Mouse (Mus musculus) brain, embryonic 14.5 days (tissue): Measurements from ENCODE around the gene Iqsec2.

Experiments
- CTCF ChIP-seq: fragments of 200-500 bp; IDR thresholded peaks from 2 replicates; pipeline ENCODE4 v1.5.1; 2012; ENCODE audit warnings: inconsistent platforms, mild to moderate bottlenecking, moderate library complexity, borderline replicate concordance; ENCODE audit not compliant: insufficient read depth, insufficient read length; ENCODE audit errors: extremely low read depth
- POLR2A ChIP-seq: fragments of 200-500 bp; IDR thresholded peaks from 2 replicates; pipeline ENCODE4 v1.6.1; 2012; ENCODE audit warnings: mild to moderate bottlenecking, inconsistent platforms, borderline replicate concordance; ENCODE audit not compliant: poor library complexity, insufficient read depth, insufficient read length, severe bottlenecking; ENCODE audit errors: extremely low read depth

- TF ChIP-seq CTCF (no peak), POLR2A (no peak)
Observed at GRCm38 (mm10) chrX:152164061-152164460, 20.0 kb downstream of the Iqsec2 start.
